Mouse (Mus musculus) lung, postnatal 0 days (tissue): ENCODE measurements around the gene Papola. TPM values are rescaled to one million over a fixed set of nuclear protein-coding genes. Genes with fewer than 3 reads are reported as not detected.

Experiments used
- ATAC-seq: fragments of 200-750 bp; cut with Nextera tagmentation; 2 replicates; pipeline ENCODE4 v1.8.0; 2017; ENCODE audit warnings: moderate library complexity
- DNase-seq: peaks from one replicate; pipeline ENCODE4 v3.0.0-alpha.2; 2016; ENCODE audit warnings: low spot score
- H3K27ac ChIP-seq: fragments of 300-500 bp; sonication (generic); 2 replicates; pipeline ENCODE4 v1.5.1; 2014; ENCODE audit warnings: antibody characterized with exemption, mild to moderate bottlenecking, low read length, mixed read lengths
- H3K27me3 ChIP-seq: fragments of 300-500 bp; sonication (generic); replicated peaks from 2 replicates; pipeline ENCODE4 v1.6.1; 2014; ENCODE audit warnings: low read length, mixed read lengths; ENCODE audit not compliant: insufficient read depth
- H3K36me3 ChIP-seq: fragments of 300-500 bp; sonication (generic); 2 replicates; pipeline ENCODE4 v1.6.1; 2014; ENCODE audit warnings: low read length, mixed read lengths; ENCODE audit not compliant: insufficient read depth
- H3K4me1 ChIP-seq: fragments of 300-500 bp; sonication (generic); 2 replicates; pipeline ENCODE4 v1.6.1; 2014; ENCODE audit warnings: antibody characterized with exemption, low read depth, low read length, mixed read lengths; ENCODE audit not compliant: insufficient read depth
- H3K4me2 ChIP-seq: fragments of 300-500 bp; sonication (generic); replicated peaks from 2 replicates; pipeline ENCODE4 v1.6.1; 2014; ENCODE audit warnings: low read depth, mild to moderate bottlenecking, low read length, moderate library complexity, mixed read lengths
- H3K4me3 ChIP-seq: fragments of 300-500 bp; sonication (generic); 2 replicates; pipeline ENCODE4 v1.5.1; 2014; ENCODE audit warnings: low read depth, low read length
- H3K9ac ChIP-seq: fragments of 300-500 bp; sonication (generic); replicated peaks from 2 replicates; pipeline ENCODE4 v1.6.1; 2014; ENCODE audit warnings: low read depth, mild to moderate bottlenecking
- H3K9me3 ChIP-seq: fragments of 300-500 bp; sonication (generic); 2 replicates; pipeline ENCODE4 v1.6.1; 2016; ENCODE audit warnings: low read length, mixed read lengths
- CTCF ChIP-seq: IDR thresholded peaks from 2 replicates; pipeline ENCODE4 v1.5.1; 2016; ENCODE audit warnings: antibody characterized with exemption, mild to moderate bottlenecking
- EP300 ChIP-seq: IDR thresholded peaks from 2 replicates; pipeline ENCODE4 v1.6.1; 2016; ENCODE audit warnings: antibody characterized with exemption, mild to moderate bottlenecking, control low read depth
- WGBS: fragments of 180-500 bp; shearing (Covaris S2); extraction: QIAGEN DNeasy Blood & Tissue Kit; methylation state at CpG from one replicate; pipeline ENCODE4 v1.1.7; 2014; 5-methylcytosine and 5-hydroxymethylcytosine counted together
- polyA plus RNA-seq: library from polyadenylated mRNA; unstranded; fragments of >200 nt; fragmentation: Nextera tagmentation; extraction: Ambion mirVana; gene quantifications from 2 replicates; pipeline ENCODE4 v1.2.1, GENCODE M21; 2015

Papola gene
- polyA plus RNA-seq, 1 experiment from 2014 or later: 102 TPM

DNA sequence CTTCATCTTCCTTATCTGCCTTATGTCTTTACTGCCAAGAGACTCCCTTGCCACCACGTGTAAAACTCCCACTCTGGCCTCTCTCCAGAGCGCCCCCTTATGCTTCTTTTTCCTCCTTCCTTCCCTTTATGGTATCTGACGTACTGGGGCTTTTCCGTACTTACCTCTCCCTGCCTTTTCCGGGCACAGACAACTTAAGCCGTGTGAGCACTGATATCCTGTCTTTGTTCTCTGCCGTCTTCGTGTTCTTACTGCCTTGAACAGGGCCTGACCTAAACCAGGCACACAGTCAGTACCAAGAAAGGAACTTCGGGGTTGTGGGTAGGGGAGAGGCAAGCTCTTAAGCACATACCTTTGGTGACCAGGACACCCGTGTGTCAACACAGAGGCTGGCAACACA, 14.8 kb upstream of the Papola start:
- DNase-seq (peak; percentile 19), ATAC-seq (peak; percentile 53)
- no peak overlapping the region for H3K4me3 ChIP-seq
- 40% methylated on average over 10 of the region's 10 CpGs for WGBS
- no peak for TF ChIP-seq EP300
- TF ChIP-seq CTCF: peak; percentile 34; the same call in 1 of the 2 replicates
- no peak overlapping the region for H3K27ac ChIP-seq
- H3K36me3 ChIP-seq: no peaks in the 10 kb centered on the region
- H3K27me3 ChIP-seq: no peaks in the 10 kb centered on the region
- H3K9me3 ChIP-seq: no peaks in the 10 kb centered on the region
- no peak overlapping the region for H3K4me2 ChIP-seq
- H3K4me1 ChIP-seq: no peaks in the 10 kb centered on the region
- no peak overlapping the region for H3K9ac ChIP-seq

DNA sequence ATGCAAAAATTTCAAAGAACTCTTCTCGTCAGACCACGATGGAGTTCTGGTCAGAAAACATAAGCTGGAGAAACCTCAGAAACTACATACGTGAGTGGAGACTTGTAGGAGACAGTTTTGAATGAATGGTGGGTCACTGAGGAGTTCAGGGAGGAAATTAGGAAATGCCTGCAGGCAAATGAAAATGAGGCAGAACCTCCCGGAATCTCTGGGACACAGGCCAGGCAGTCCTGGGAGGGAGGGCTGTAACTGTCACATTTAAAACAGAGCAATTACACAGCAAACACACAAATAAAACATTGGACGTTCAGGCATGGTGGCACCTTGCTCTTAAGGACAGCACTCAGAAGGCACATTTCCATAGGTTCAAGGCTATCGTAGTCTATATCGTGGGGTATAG, 9.6 kb upstream of the Papola start:
- ATAC-seq: no peak
- peak; percentile 39 for DNase-seq
- TF ChIP-seq CTCF (no peak), EP300 (no peak)
- H3K4me1 ChIP-seq: no peaks in the 10 kb centered on the region
- H3K9me3 ChIP-seq: no peaks in the 10 kb centered on the region
- no peak overlapping the region for H3K4me3 ChIP-seq
- no peaks in the 10 kb centered on the region for H3K27me3 ChIP-seq
- 65% methylated on average over 7 of the region's 7 CpGs for WGBS
- no peak overlapping the region for H3K9ac ChIP-seq
- H3K27ac ChIP-seq: no peak overlapping the region
- H3K4me2 ChIP-seq: no peak overlapping the region
- H3K36me3 ChIP-seq: no peaks in the 10 kb centered on the region

DNA sequence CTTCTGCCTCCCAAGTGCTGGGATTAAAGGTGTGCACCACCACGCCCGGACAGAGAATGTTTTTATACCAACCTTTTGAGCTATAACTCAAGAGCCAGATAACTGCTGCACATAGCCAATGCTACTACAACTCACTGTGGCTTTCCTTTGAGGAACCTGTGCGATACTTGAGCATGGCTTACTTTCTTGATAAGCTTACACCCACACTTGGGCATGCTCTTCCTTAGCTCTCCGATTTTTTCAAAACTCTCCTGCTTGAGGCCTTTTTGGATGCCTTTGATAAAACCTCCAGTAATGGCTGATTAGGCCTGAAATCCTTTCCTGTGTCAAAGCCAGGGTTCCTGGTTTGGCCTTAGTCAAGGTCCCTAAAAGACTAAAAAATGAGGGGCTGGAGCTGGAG, 6.8 kb upstream of the Papola start:
- WGBS: 85% methylated on average over 4 of the region's 4 CpGs
- Histone ChIP-seq H3K27ac (no peak overlapping the region), H3K4me3 (no peak overlapping the region), H3K4me2 (no peak overlapping the region), H3K9ac (no peak overlapping the region), H3K4me1 (no peaks in the 10 kb centered on the region), H3K9me3 (no peaks in the 10 kb centered on the region), H3K36me3 (no peaks in the 10 kb centered on the region), H3K27me3 (no peaks in the 10 kb centered on the region)
- DNase-seq: no peak
- no peak for ATAC-seq
- no peak for TF ChIP-seq CTCF
- no peak for TF ChIP-seq EP300

DNA sequence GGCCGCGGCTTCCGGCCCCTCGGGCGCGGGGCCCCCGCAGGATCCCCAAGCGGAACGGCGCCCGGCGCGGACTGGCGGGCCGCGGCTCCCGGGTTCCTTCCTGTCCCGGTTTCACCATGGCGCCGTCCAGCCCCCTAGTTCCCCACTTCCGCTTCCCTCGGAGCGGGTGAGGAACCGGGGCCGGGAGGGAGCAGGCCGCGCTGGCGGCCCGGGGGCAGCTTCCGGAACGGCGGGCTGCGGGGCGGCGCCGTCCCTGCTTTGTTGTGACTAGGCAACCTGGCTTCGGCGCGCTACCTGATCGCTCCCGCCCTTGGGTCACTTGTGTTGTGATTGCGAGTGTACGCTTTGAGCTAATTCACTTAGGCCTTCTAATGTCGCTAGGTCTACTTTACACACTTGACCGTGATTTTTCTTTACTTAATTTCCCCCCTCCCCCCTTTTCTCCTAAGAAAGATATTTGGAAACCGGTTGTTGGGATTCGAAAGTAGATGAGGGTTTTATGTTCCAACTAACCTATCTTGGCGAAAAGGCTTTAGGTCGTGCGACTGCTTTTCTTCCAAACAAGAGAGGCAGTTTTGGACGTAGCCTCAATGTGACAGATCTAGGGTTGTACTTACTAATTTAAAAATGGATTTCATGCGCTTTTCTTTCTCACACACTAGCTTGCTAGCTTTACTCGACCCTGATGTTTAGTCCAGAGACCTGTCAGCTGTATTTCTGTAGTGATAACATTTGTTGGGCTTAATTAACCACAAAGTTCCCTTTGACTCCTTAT, 693 bp downstream of the Papola start:
- H3K36me3 ChIP-seq: no peaks in the 10 kb centered on the region
- DNase-seq: peak; percentile 87
- H3K4me1 ChIP-seq: peaks cover 7% of the 10 kb centered on the region; the same call in 1 of the 2 replicates
- H3K4me2 ChIP-seq: peak overlapping the region; percentile 63
- TF ChIP-seq EP300: no peak
- TF ChIP-seq CTCF: no peak
- no peaks in the 10 kb centered on the region for H3K9me3 ChIP-seq
- peak overlapping the region; percentile 99 for H3K27ac ChIP-seq
- ATAC-seq: peak; percentile 85
- whole genome bisulfite sequencing: under 1% methylated on average over 35 of the region's 53 CpGs
- H3K4me3 ChIP-seq: peak overlapping the region; percentile 98
- H3K27me3 ChIP-seq: no peaks in the 10 kb centered on the region
- peak overlapping the region; percentile 90 for H3K9ac ChIP-seq

DNA sequence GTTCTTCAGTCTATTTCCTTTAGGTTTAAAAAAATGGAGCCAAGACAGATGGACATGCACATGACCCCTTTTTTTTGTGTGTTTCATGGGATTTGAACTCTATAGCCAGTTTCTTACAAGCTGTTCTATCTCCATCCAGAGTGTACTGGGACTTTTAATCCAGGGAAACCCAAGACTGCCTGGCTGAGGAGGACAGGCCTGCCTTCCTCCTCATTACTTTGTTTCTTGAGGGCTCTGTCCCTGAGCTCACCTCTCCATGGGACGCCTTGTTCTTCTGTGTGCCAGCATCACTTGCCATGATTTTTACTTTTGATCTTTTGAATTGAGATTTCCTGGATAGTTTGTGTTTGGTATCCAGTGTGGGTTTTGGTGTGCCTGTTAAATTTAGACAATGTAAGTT, 1.6 kb downstream of the Papola start:
- Histone ChIP-seq H3K4me3 (0 out of 2 replicates have a peak overlapping the region, but pooled peaks have one; percentile 98), H3K9ac (no peak overlapping the region; the same call in 1 of the 2 replicates), H3K4me1 (peaks cover 7% of the 10 kb centered on the region; the same call in 1 of the 2 replicates), H3K36me3 (no peaks in the 10 kb centered on the region), H3K27ac (no peak overlapping the region), H3K27me3 (no peaks in the 10 kb centered on the region), H3K9me3 (no peaks in the 10 kb centered on the region), H3K4me2 (peak overlapping the region; percentile 63)
- DNase-seq: no peak
- no peak for TF ChIP-seq CTCF
- no peak for TF ChIP-seq EP300
- WGBS: 73% methylated on average over 1 of the region's 1 CpGs
- ATAC-seq: no peak

DNA sequence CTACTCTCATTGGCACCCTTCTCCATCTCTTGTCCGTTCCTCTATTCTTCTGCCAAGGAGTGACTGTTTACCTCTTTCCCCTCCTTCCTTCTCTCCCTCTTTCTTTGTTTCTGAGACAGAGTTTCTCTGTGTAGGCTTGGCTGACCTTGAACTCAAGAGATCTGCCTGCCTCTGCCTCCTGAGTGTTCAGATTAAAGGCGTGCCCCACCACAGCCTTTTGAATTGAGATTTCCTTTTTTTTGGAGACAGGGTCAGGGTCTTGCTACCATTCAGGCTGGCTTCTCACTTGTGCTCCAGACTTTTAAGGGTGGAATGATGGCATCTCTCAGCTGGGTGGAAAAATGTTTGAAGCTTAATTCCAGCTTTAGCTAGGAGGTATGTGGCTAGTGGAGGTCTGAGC, 3.1 kb downstream of the Papola start:
- no peak overlapping the region for H3K4me2 ChIP-seq
- WGBS: 81% methylated on average over 2 of the region's 2 CpGs
- H3K4me3 ChIP-seq: no peak overlapping the region
- H3K27me3 ChIP-seq: no peaks in the 10 kb centered on the region
- no peak overlapping the region for H3K27ac ChIP-seq
- TF ChIP-seq EP300 (no peak), CTCF (no peak)
- no peak overlapping the region for H3K9ac ChIP-seq
- peaks cover 7% of the 10 kb centered on the region; the same call in 1 of the 2 replicates for H3K4me1 ChIP-seq
- H3K36me3 ChIP-seq: no peaks in the 10 kb centered on the region
- DNase-seq (no peak), ATAC-seq (no peak)
- no peaks in the 10 kb centered on the region for H3K9me3 ChIP-seq
